Mouse (Mus musculus): Measurements from ENCODE around the gene Col17a1. TPM values are rescaled to one million over a fixed set of nuclear protein-coding genes. Genes with fewer than 3 reads are reported as not detected.

Col17a1 gene
- polyA plus RNA-seq, 1 experiment from 2014 or later: 0.25 TPM

DNA sequence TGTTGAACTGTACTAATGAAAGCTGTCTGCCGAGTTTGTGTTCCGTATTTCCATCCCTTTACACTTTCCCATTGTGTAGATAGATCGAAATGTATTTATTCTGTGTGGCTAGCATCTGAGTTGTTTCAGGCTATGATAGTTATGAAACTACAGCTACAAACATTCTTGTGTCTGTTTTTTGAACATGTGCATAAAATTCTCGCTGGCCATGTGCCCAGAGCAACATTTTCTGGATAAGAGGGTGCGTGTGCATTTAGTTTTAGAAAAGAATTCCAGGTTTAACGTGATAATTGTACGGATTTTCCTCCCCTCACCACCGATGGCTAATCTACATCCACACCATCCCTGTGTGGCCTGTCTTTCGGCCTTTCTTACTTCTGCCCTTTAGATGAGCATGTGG is 21.6 kb upstream of the Col17a1 start:
- H3K4me2 ChIP-seq: no peak overlapping the region
- no peaks in the 10 kb centered on the region for H3K9me3 ChIP-seq (ENCODE audit: control insufficient read depth, low read length)
- H3K27me3 ChIP-seq (ENCODE audit: control insufficient read depth, insufficient read depth, low read length): no peaks in the 10 kb centered on the region
- DNase-seq (ENCODE audit: low spot score, missing footprints): no peak
- no peak overlapping the region for H3K27ac ChIP-seq (ENCODE audit: low read depth, low read length)
- WGBS: 86% methylated on average over 9 of the region's 9 CpGs
- H3K4me3 ChIP-seq (ENCODE audit: low read depth, low read length): no peak overlapping the region
- no peak overlapping the region for H3K9ac ChIP-seq (ENCODE audit: low read length)
- no peaks in the 10 kb centered on the region for H3K36me3 ChIP-seq (ENCODE audit: control insufficient read depth, insufficient read depth, low read length)
- no peaks in the 10 kb centered on the region for H3K4me1 ChIP-seq (ENCODE audit: control insufficient read depth, insufficient read depth, low read length)
- ATAC-seq (ENCODE audit: low FRiP score): no peak

DNA sequence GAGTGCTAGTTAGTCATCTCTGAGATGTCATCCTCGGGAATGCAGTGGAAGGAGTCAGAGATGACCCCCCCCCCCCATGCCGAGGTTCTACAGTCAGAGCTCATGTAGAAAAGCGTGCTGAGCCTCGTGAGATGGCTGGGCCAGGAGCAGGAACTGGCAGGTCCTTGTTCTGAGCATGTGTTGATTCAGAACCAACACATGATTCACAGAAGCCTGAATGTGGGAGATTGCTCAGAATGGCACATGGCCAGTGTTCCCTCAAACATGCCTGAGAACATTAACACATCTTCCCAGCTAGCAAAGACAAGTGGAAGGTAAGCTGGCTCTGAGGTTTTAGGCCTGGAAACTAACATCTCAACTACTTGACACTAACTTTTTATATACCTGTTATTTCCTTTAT is 18.5 kb upstream of the Col17a1 start:
- no peak overlapping the region for H3K4me2 ChIP-seq
- H3K27ac ChIP-seq (ENCODE audit: low read depth, low read length): no peak overlapping the region
- ATAC-seq (ENCODE audit: low FRiP score) (no peak), DNase-seq (ENCODE audit: low spot score, missing footprints) (no peak)
- no peaks in the 10 kb centered on the region for H3K9me3 ChIP-seq (ENCODE audit: control insufficient read depth, low read length)
- 80% methylated on average over 4 of the region's 4 CpGs for WGBS
- H3K4me1 ChIP-seq (ENCODE audit: control insufficient read depth, insufficient read depth, low read length): no peaks in the 10 kb centered on the region
- H3K4me3 ChIP-seq (ENCODE audit: low read depth, low read length): no peak overlapping the region
- H3K27me3 ChIP-seq (ENCODE audit: control insufficient read depth, insufficient read depth, low read length): no peaks in the 10 kb centered on the region
- H3K9ac ChIP-seq (ENCODE audit: low read length): no peak overlapping the region
- H3K36me3 ChIP-seq (ENCODE audit: control insufficient read depth, insufficient read depth, low read length): no peaks in the 10 kb centered on the region

DNA sequence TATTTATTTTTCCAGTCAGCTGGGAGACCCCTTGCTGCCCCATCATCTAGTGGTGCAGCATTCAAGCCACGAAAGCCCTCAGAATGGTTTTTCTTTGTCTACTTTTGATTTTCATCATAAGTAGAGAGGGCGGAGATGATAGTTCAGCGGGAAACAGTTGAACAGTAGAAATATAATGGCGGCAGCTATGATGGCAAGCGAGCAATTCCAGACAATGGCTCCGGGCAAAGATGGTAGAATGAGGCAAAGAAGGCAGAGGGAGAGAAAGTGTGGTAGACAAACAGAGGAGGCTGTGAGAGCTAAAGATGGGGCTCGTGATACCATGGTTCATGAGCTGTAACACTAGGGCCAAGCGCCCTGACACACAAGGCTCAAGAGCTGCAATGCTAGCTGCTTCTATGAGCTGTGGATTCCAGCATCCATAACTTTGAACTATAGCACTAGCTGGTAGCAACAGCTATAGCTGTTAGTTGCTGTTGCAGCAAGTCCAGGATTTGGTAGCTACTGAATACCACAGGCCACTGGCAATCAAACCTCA is 13.9 kb upstream of the Col17a1 start:
- DNase-seq (ENCODE audit: low spot score, missing footprints) (no peak), ATAC-seq (ENCODE audit: low FRiP score) (no peak)
- Histone ChIP-seq H3K9me3 (ENCODE audit: control insufficient read depth, low read length) (no peaks in the 10 kb centered on the region), H3K27me3 (ENCODE audit: control insufficient read depth, insufficient read depth, low read length) (no peaks in the 10 kb centered on the region), H3K4me1 (ENCODE audit: control insufficient read depth, insufficient read depth, low read length) (no peaks in the 10 kb centered on the region), H3K4me2 (no peak overlapping the region), H3K36me3 (ENCODE audit: control insufficient read depth, insufficient read depth, low read length) (no peaks in the 10 kb centered on the region), H3K9ac (ENCODE audit: low read length) (no peak overlapping the region), H3K4me3 (ENCODE audit: low read depth, low read length) (no peak overlapping the region), H3K27ac (ENCODE audit: low read depth, low read length) (no peak overlapping the region)
- 94% methylated on average over 8 of the region's 8 CpGs for WGBS

DNA sequence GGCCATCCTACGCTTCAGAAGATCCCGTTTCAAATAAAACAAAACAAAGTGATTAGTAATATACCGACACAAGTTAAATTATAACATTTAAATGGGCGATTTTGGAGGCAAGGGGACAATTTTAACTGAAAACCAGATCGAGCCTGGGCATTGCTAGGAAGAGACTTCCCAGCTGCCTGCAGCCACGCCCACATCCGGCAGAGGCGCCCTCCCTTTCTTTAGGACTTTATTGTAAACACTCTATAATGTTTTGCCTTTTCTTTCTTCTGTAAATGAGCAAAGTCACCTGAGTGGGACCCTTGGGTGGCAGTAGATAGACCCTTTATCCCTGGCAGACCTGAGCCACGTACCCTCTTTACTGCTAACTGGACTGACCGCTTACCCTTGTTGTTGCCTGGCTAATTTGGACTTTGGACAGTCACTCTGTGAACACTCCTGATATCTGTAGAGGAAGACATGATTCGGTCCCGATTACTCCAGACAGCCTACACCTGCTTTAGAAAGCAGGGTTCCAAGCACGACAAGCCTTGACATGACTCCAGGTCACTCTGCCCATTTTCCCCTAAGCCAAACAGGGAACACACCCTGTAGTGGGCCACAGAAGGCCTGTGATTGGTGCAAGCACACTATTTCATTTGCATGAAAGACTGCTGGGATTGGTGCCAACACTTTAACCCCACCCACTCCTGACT is 13.3 kb upstream of the Col17a1 start:
- H3K9ac ChIP-seq (ENCODE audit: low read length): no peak overlapping the region
- H3K27ac ChIP-seq (ENCODE audit: low read depth, low read length): no peak overlapping the region
- H3K36me3 ChIP-seq (ENCODE audit: control insufficient read depth, insufficient read depth, low read length): no peaks in the 10 kb centered on the region
- H3K9me3 ChIP-seq (ENCODE audit: control insufficient read depth, low read length): no peaks in the 10 kb centered on the region
- WGBS: 79% methylated on average over 13 of the region's 13 CpGs
- H3K4me1 ChIP-seq (ENCODE audit: control insufficient read depth, insufficient read depth, low read length): no peaks in the 10 kb centered on the region
- H3K4me3 ChIP-seq (ENCODE audit: low read depth, low read length): no peak overlapping the region
- no peak overlapping the region for H3K4me2 ChIP-seq
- no peak for DNase-seq (ENCODE audit: low spot score, missing footprints)
- H3K27me3 ChIP-seq (ENCODE audit: control insufficient read depth, insufficient read depth, low read length): no peaks in the 10 kb centered on the region
- ATAC-seq (ENCODE audit: low FRiP score): no peak

DNA sequence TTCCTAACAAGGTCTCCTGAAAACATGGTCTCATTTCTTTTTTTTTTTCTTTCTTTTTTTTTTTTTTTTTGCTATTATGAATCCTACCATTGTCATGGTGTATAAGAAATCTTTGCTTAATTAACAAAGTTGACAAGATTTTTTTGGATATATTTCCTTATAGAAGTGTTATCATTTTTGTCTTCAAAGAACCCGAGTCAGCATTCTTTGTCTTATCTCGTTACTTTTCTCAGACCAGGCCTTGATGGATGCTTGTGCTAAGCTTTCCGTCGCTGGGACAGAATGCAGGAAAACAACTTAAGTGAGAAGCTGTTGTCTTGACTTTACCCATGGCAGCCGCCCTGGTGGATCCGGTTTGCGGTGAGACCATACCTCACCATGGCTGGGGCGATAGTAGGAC is 8.6 kb upstream of the Col17a1 start:
- no peaks in the 10 kb centered on the region for H3K27me3 ChIP-seq (ENCODE audit: control insufficient read depth, insufficient read depth, low read length)
- H3K9me3 ChIP-seq (ENCODE audit: control insufficient read depth, low read length): no peaks in the 10 kb centered on the region
- DNase-seq (ENCODE audit: low spot score, missing footprints): no peak
- no peaks in the 10 kb centered on the region for H3K36me3 ChIP-seq (ENCODE audit: control insufficient read depth, insufficient read depth, low read length)
- no peak for ATAC-seq (ENCODE audit: low FRiP score)
- no peak overlapping the region for H3K4me2 ChIP-seq
- no peak overlapping the region for H3K27ac ChIP-seq (ENCODE audit: low read depth, low read length)
- WGBS: 75% methylated on average over 8 of the region's 8 CpGs
- H3K9ac ChIP-seq (ENCODE audit: low read length): no peak overlapping the region
- no peak overlapping the region for H3K4me3 ChIP-seq (ENCODE audit: low read depth, low read length)
- no peaks in the 10 kb centered on the region for H3K4me1 ChIP-seq (ENCODE audit: control insufficient read depth, insufficient read depth, low read length)

DNA sequence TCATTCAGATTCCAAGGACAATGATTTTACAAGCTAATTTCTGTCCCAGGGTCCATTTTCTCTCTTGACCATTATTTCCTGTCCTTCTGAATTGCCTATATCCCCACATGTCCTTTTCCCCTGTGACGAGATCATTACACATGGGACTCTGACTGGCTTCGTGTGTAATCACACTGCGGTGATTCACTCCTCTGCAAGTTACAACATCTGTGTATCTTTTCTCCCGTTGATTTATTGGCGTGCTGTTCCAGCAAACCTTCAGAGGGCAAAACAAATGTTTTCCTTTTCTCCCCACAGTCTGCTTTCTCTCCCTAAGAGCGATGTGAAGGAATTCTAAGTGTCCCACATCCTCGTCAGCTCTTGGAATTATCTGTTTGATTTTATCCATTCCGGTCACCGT is 7.8 kb upstream of the Col17a1 start:
- no peak overlapping the region for H3K9ac ChIP-seq (ENCODE audit: low read length)
- no peak overlapping the region for H3K4me3 ChIP-seq (ENCODE audit: low read depth, low read length)
- no peak overlapping the region for H3K4me2 ChIP-seq
- whole genome bisulfite sequencing: 89% methylated on average over 9 of the region's 9 CpGs
- ATAC-seq (ENCODE audit: low FRiP score) (no peak), DNase-seq (ENCODE audit: low spot score, missing footprints) (no peak)
- no peaks in the 10 kb centered on the region for H3K36me3 ChIP-seq (ENCODE audit: control insufficient read depth, insufficient read depth, low read length)
- no peaks in the 10 kb centered on the region for H3K4me1 ChIP-seq (ENCODE audit: control insufficient read depth, insufficient read depth, low read length)
- H3K27ac ChIP-seq (ENCODE audit: low read depth, low read length): no peak overlapping the region
- no peaks in the 10 kb centered on the region for H3K9me3 ChIP-seq (ENCODE audit: control insufficient read depth, low read length)
- no peaks in the 10 kb centered on the region for H3K27me3 ChIP-seq (ENCODE audit: control insufficient read depth, insufficient read depth, low read length)

DNA sequence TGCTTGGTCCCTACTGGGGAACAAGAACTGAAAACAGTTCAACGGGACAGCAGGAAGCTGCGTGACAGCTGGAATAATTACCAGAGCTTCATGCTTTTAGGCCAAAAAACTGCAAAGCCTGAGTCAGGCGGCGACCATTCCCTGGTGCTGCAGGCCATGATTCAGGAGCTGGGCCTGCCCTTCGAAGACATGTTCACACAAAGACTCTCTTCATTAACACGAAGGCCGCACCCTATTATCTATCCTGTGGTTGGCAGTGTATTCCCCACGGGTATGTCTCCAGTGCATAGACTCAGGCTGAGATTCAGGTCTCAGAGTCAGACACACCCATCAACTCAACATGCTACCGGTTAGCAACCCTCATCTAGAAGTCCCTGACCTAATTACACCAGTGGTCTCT is 6.4 kb upstream of the Col17a1 start:
- no peak for DNase-seq (ENCODE audit: low spot score, missing footprints)
- no peak overlapping the region for H3K4me2 ChIP-seq
- H3K4me3 ChIP-seq (ENCODE audit: low read depth, low read length): no peak overlapping the region
- no peak for ATAC-seq (ENCODE audit: low FRiP score)
- H3K9ac ChIP-seq (ENCODE audit: low read length): no peak overlapping the region
- H3K27me3 ChIP-seq (ENCODE audit: control insufficient read depth, insufficient read depth, low read length): no peaks in the 10 kb centered on the region
- H3K27ac ChIP-seq (ENCODE audit: low read depth, low read length): no peak overlapping the region
- WGBS: 88% methylated on average over 9 of the region's 9 CpGs
- no peaks in the 10 kb centered on the region for H3K36me3 ChIP-seq (ENCODE audit: control insufficient read depth, insufficient read depth, low read length)
- no peaks in the 10 kb centered on the region for H3K9me3 ChIP-seq (ENCODE audit: control insufficient read depth, low read length)
- H3K4me1 ChIP-seq (ENCODE audit: control insufficient read depth, insufficient read depth, low read length): peaks cover 2% of the 10 kb centered on the region; the same call in 1 of the 2 replicates

DNA sequence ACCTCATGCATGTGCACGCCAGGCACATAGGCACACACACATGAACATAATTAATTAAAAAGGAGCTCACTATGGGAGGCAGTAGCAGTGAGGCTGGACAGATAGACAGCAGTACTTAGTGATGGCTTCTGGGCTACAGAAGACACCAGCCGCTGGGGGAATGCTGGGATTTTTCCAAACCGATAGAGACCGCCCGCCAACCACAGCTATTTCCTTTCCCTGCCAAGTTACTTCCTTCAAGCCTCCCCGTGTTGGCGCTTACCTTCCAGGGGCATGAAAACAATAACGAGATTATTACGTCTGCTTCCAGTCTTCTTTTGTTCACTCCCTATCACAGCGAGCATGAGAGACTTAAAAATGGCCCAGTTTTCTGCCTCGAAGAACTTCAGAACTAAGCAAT is 5.2 kb upstream of the Col17a1 start:
- Histone ChIP-seq H3K4me3 (ENCODE audit: low read depth, low read length) (no peak overlapping the region), H3K9me3 (ENCODE audit: control insufficient read depth, low read length) (no peaks in the 10 kb centered on the region), H3K9ac (ENCODE audit: low read length) (no peak overlapping the region), H3K4me1 (ENCODE audit: control insufficient read depth, insufficient read depth, low read length) (peaks cover 2% of the 10 kb centered on the region; the same call in 1 of the 2 replicates), H3K27ac (ENCODE audit: low read depth, low read length) (no peak overlapping the region), H3K4me2 (no peak overlapping the region), H3K27me3 (ENCODE audit: control insufficient read depth, insufficient read depth, low read length) (no peaks in the 10 kb centered on the region), H3K36me3 (ENCODE audit: control insufficient read depth, insufficient read depth, low read length) (no peaks in the 10 kb centered on the region)
- 86% methylated on average over 11 of the region's 11 CpGs for WGBS
- no peak for DNase-seq (ENCODE audit: low spot score, missing footprints)
- no peak for ATAC-seq (ENCODE audit: low FRiP score)

DNA sequence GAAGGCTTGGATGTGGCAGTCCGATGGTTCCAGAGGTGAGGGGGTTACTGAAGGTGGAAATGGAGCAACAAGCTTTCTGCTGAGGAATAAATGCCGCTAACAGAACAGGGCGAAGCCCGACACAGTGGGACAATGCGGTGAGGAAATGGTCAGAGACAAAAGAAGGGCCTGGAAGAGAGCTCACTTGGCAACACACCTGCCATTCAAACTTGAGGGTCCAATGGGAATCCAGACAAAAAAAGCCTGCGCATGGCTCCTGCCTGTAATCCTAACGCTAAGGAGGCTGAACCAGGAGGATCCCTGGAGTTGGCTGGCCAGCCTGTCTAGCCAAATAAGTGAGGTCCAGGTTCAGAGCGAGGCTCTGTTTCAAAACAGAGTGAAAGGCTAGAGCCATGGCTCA is 4.5 kb upstream of the Col17a1 start:
- Histone ChIP-seq H3K27ac (ENCODE audit: low read depth, low read length) (no peak overlapping the region), H3K9me3 (ENCODE audit: control insufficient read depth, low read length) (no peaks in the 10 kb centered on the region), H3K27me3 (ENCODE audit: control insufficient read depth, insufficient read depth, low read length) (no peaks in the 10 kb centered on the region), H3K4me1 (ENCODE audit: control insufficient read depth, insufficient read depth, low read length) (peaks cover 2% of the 10 kb centered on the region; the same call in 1 of the 2 replicates), H3K9ac (ENCODE audit: low read length) (no peak overlapping the region), H3K36me3 (ENCODE audit: control insufficient read depth, insufficient read depth, low read length) (no peaks in the 10 kb centered on the region), H3K4me3 (ENCODE audit: low read depth, low read length) (no peak overlapping the region), H3K4me2 (no peak overlapping the region)
- DNase-seq (ENCODE audit: low spot score, missing footprints) (no peak), ATAC-seq (ENCODE audit: low FRiP score) (no peak)
- WGBS: 95% methylated on average over 8 of the region's 8 CpGs
